Comparison of ENCODE assay signal across 8 mouse cellular contexts in genomic region chr5:88721565-88722212, GRCm38 (mm10). TPM values are rescaled to one million over a fixed set of nuclear protein-coding genes. Genes with fewer than 3 reads are reported as not detected.
DNase-seq lines count a peak whose midpoint lies in the region; ATAC-seq and TF ChIP-seq lines count a peak whose summit lies in the region.

No protein-coding gene starts in this region.

- H3K9me3 ChIP-seq in forebrain, embryonic 15.5 days, result no peaks in the 10 kb centered on the region
- no peaks in the 10 kb centered on the region for H3K9me3 ChIP-seq in intestine, embryonic 15.5 days
- H3K9me3 ChIP-seq in liver, embryonic 12.5 days (replicated peaks), result no peaks in the 10 kb centered on the region
- H3K9me3 ChIP-seq in midbrain, postnatal 0 days (ENCODE audit: low read length), result no peaks in the 10 kb centered on the region
- no peaks in the 10 kb centered on the region for H3K9me3 ChIP-seq in stomach, embryonic 14.5 days (ENCODE audit: control insufficient read depth, low read depth, low read length)

- H3K9ac ChIP-seq in forebrain, embryonic 15.5 days (replicated peaks), result peak overlapping the region; percentile 91
- H3K9ac ChIP-seq in intestine, embryonic 15.5 days, result peak overlapping the region; percentile 97
- peak overlapping the region; percentile 99 for H3K9ac ChIP-seq in liver, embryonic 12.5 days
- H3K9ac ChIP-seq in midbrain, postnatal 0 days (replicated peaks; ENCODE audit: low read length, poor library complexity, severe bottlenecking), result peak overlapping the region; percentile 94
- H3K9ac ChIP-seq in stomach, embryonic 14.5 days (replicated peaks; ENCODE audit: low read depth, low read length), result peak overlapping the region; percentile 92

- no peak for TF ChIP-seq CTCF in midbrain, postnatal 0 days (IDR thresholded peaks at IDR 0.05)

- DNase-seq in heart, adult 18-20 months, result peak; percentile 38 to 44
- DNase-seq in heart, adult 8-10 months (ENCODE audit: low spot score), result no peak
- peak; percentile 52 for DNase-seq in cerebellum, adult 18-20 months
- peak; percentile 16 for DNase-seq in midbrain, postnatal 0 days (ENCODE audit: low spot score)

- H3K4me1 ChIP-seq in forebrain, embryonic 15.5 days, result peaks cover 26% of the 10 kb centered on the region
- peaks cover 14% of the 10 kb centered on the region; the same call in 1 of the 2 replicates for H3K4me1 ChIP-seq in intestine, embryonic 15.5 days (replicated peaks)
- peaks cover 53% of the 10 kb centered on the region for H3K4me1 ChIP-seq in liver, embryonic 12.5 days
- peaks cover 14% of the 10 kb centered on the region; the same call in 1 of the 2 replicates for H3K4me1 ChIP-seq in midbrain, postnatal 0 days (ENCODE audit: insufficient read depth, low read length)
- peaks cover 13% of the 10 kb centered on the region for H3K4me1 ChIP-seq in stomach, embryonic 14.5 days (ENCODE audit: control insufficient read depth, insufficient read depth, low read length)

- H3K4me3 ChIP-seq in forebrain, embryonic 15.5 days, result peak overlapping the region; percentile 83
- peak overlapping the region; percentile 99 for H3K4me3 ChIP-seq in intestine, embryonic 15.5 days (replicated peaks)
- peak overlapping the region; percentile 97 for H3K4me3 ChIP-seq in liver, embryonic 12.5 days
- H3K4me3 ChIP-seq in midbrain, postnatal 0 days (ENCODE audit: low read depth, low read length), result peak overlapping the region; percentile 99
- peak overlapping the region; percentile 98 for H3K4me3 ChIP-seq in stomach, embryonic 14.5 days (ENCODE audit: low read depth, low read length)

- ATAC-seq in forebrain, embryonic 15.5 days (replicated peaks), result peak; percentile 47
- peak; percentile 50 for ATAC-seq in intestine, embryonic 15.5 days
- peak; percentile 53 for ATAC-seq in liver, embryonic 12.5 days
- ATAC-seq in midbrain, postnatal 0 days (ENCODE audit: low FRiP score), result peak; percentile 21
- peak; percentile 47; the same call in 1 of the 2 replicates for ATAC-seq in stomach, embryonic 14.5 days (ENCODE audit: insufficient number of reproducible peaks, insufficient read depth, low FRiP score, low read depth)

- H3K27me3 ChIP-seq in forebrain, embryonic 15.5 days, result no peaks in the 10 kb centered on the region
- no peaks in the 10 kb centered on the region for H3K27me3 ChIP-seq in intestine, embryonic 15.5 days (replicated peaks)
- no peaks in the 10 kb centered on the region for H3K27me3 ChIP-seq in liver, embryonic 12.5 days (replicated peaks)
- H3K27me3 ChIP-seq in midbrain, postnatal 0 days (ENCODE audit: insufficient read depth, low read length), result no peaks in the 10 kb centered on the region
- H3K27me3 ChIP-seq in stomach, embryonic 14.5 days (ENCODE audit: control insufficient read depth, insufficient read depth, low read length), result no peaks in the 10 kb centered on the region

- H3K27ac ChIP-seq in forebrain, embryonic 15.5 days (replicated peaks), result peak overlapping the region; percentile 95
- H3K27ac ChIP-seq in intestine, embryonic 15.5 days, result peak overlapping the region; percentile 96
- peak overlapping the region; percentile 96 for H3K27ac ChIP-seq in liver, embryonic 12.5 days
- H3K27ac ChIP-seq in midbrain, postnatal 0 days (ENCODE audit: low read depth, low read length), result peak overlapping the region; percentile 93
- peak overlapping the region; percentile 86; the same call in 1 of the 2 replicates for H3K27ac ChIP-seq in stomach, embryonic 14.5 days (ENCODE audit: low read length)

- H3K4me2 ChIP-seq in forebrain, embryonic 15.5 days (replicated peaks), result peak overlapping the region; percentile 89
- peak overlapping the region; percentile 92 for H3K4me2 ChIP-seq in intestine, embryonic 15.5 days (replicated peaks)
- H3K4me2 ChIP-seq in liver, embryonic 12.5 days, result peak overlapping the region; percentile 91
- peak overlapping the region; percentile 92 for H3K4me2 ChIP-seq in midbrain, postnatal 0 days (ENCODE audit: low read depth, low read length, poor library complexity, severe bottlenecking)
- peak overlapping the region; percentile 95 for H3K4me2 ChIP-seq in stomach, embryonic 14.5 days (replicated peaks; ENCODE audit: low read depth, low read length)

- under 1% methylated on average over 31 of the region's 31 CpGs for WGBS in forebrain, embryonic 15.5 days
- WGBS in intestine, embryonic 15.5 days, result under 1% methylated on average over 31 of the region's 31 CpGs
- 1% methylated on average over 31 of the region's 31 CpGs for WGBS in liver, embryonic 12.5 days (ENCODE audit: insufficient replicate concordance)
- WGBS in midbrain, postnatal 0 days, result 2% methylated on average over 31 of the region's 31 CpGs
- 2% methylated on average over 31 of the region's 31 CpGs for WGBS in stomach, embryonic 14.5 days

- no peaks in the 10 kb centered on the region for H3K36me3 ChIP-seq in forebrain, embryonic 15.5 days
- no peaks in the 10 kb centered on the region for H3K36me3 ChIP-seq in intestine, embryonic 15.5 days
- H3K36me3 ChIP-seq in liver, embryonic 12.5 days, result peaks cover 8% of the 10 kb centered on the region
- H3K36me3 ChIP-seq in midbrain, postnatal 0 days (ENCODE audit: insufficient read depth, low read length), result no peaks in the 10 kb centered on the region
- no peaks in the 10 kb centered on the region for H3K36me3 ChIP-seq in stomach, embryonic 14.5 days (ENCODE audit: control insufficient read depth, insufficient read depth, low read length)

RNA-seq across cellular contexts. Expression of gene Mob1b, which starts 1.0 kb away (rescaled TPM):
- 10 to 100 TPM; 19.1 to 20.5 TPM for total RNA-seq in heart, adult 18-20 months (2021)
- 10 to 100 TPM; 17.0 to 25.0 (median 20.9) TPM for total RNA-seq in heart, adult 8-10 months (2022)
- 10.5 and 13.4 TPM in 2 replicates for polyA plus RNA-seq in forebrain, embryonic 15.5 days (2015; fragmentation: Nextera tagmentation; extraction: Ambion mirVana)
- polyA plus RNA-seq in intestine, embryonic 15.5 days (2015; fragmentation: Nextera tagmentation; extraction: Ambion mirVana), result 9.6 and 11.4 TPM in 2 replicates
- polyA plus RNA-seq in liver, embryonic 12.5 days (2016; fragmentation: Nextera tagmentation; extraction: Ambion mirVana), result 13.3 and 13.5 TPM in 2 replicates
- total RNA-seq in midbrain, postnatal 0 days (2014; rRNA removed), result 10.9 and 16.3 TPM in 2 replicates
- polyA plus RNA-seq in midbrain, postnatal 0 days (2015; fragmentation: Nextera tagmentation; extraction: Ambion mirVana), result 5.9 and 7.5 TPM in 2 replicates
- polyA plus RNA-seq in stomach, embryonic 14.5 days (2014; fragmentation: Nextera tagmentation; extraction: Ambion mirVana), result 19.0 and 20.1 TPM in 2 replicates

RNA-seq across cellular contexts. Expression of gene Dck, which starts 43.1 kb away (rescaled TPM):
- total RNA-seq in heart, adult 18-20 months (2021), result 1 to 10 TPM; 2.3 to 2.4 TPM
- total RNA-seq in heart, adult 8-10 months (2022), result 1 to 10 TPM; 1.8 to 2.7 (median 2.4) TPM
- 88.4 and 89.8 TPM in 2 replicates for polyA plus RNA-seq in forebrain, embryonic 15.5 days (2015; fragmentation: Nextera tagmentation; extraction: Ambion mirVana)
- 38.0 and 44.2 TPM in 2 replicates for polyA plus RNA-seq in intestine, embryonic 15.5 days (2015; fragmentation: Nextera tagmentation; extraction: Ambion mirVana)
- polyA plus RNA-seq in liver, embryonic 12.5 days (2016; fragmentation: Nextera tagmentation; extraction: Ambion mirVana), result 96.1 and 100 TPM in 2 replicates
- 25.6 and 29.9 TPM in 2 replicates for total RNA-seq in midbrain, postnatal 0 days (2014; rRNA removed)
- polyA plus RNA-seq in midbrain, postnatal 0 days (2015; fragmentation: Nextera tagmentation; extraction: Ambion mirVana), result 24.6 and 26.6 TPM in 2 replicates
- 47.4 and 48.9 TPM in 2 replicates for polyA plus RNA-seq in stomach, embryonic 14.5 days (2014; fragmentation: Nextera tagmentation; extraction: Ambion mirVana)

RNA-seq across cellular contexts. Expression of gene Grsf1, which starts 45.7 kb away (rescaled TPM):
- 100 to 1,000 TPM; 208 to 215 TPM for total RNA-seq in heart, adult 18-20 months (2021)
- total RNA-seq in heart, adult 8-10 months (2022), result 100 to 1,000 TPM; 199 to 220 (median 209) TPM
- polyA plus RNA-seq in forebrain, embryonic 15.5 days (2015; fragmentation: Nextera tagmentation; extraction: Ambion mirVana), result 67.9 and 72.3 TPM in 2 replicates
- polyA plus RNA-seq in intestine, embryonic 15.5 days (2015; fragmentation: Nextera tagmentation; extraction: Ambion mirVana), result 47.2 and 47.9 TPM in 2 replicates
- 47.0 and 48.6 TPM in 2 replicates for polyA plus RNA-seq in liver, embryonic 12.5 days (2016; fragmentation: Nextera tagmentation; extraction: Ambion mirVana)
- total RNA-seq in midbrain, postnatal 0 days (2014; rRNA removed), result 58.0 and 60.3 TPM in 2 replicates
- 54.1 and 54.6 TPM in 2 replicates for polyA plus RNA-seq in midbrain, postnatal 0 days (2015; fragmentation: Nextera tagmentation; extraction: Ambion mirVana)
- polyA plus RNA-seq in stomach, embryonic 14.5 days (2014; fragmentation: Nextera tagmentation; extraction: Ambion mirVana), result 52.7 and 65.1 TPM in 2 replicates
